Mouse (Mus musculus): ENCODE measurements around the gene Dtx4. TPM values are rescaled to one million over a fixed set of nuclear protein-coding genes. Genes with fewer than 3 reads are reported as not detected.

The Dtx4 gene
- polyA plus RNA-seq, 1 experiment from 2014 or later = 16.9 TPM

DNA sequence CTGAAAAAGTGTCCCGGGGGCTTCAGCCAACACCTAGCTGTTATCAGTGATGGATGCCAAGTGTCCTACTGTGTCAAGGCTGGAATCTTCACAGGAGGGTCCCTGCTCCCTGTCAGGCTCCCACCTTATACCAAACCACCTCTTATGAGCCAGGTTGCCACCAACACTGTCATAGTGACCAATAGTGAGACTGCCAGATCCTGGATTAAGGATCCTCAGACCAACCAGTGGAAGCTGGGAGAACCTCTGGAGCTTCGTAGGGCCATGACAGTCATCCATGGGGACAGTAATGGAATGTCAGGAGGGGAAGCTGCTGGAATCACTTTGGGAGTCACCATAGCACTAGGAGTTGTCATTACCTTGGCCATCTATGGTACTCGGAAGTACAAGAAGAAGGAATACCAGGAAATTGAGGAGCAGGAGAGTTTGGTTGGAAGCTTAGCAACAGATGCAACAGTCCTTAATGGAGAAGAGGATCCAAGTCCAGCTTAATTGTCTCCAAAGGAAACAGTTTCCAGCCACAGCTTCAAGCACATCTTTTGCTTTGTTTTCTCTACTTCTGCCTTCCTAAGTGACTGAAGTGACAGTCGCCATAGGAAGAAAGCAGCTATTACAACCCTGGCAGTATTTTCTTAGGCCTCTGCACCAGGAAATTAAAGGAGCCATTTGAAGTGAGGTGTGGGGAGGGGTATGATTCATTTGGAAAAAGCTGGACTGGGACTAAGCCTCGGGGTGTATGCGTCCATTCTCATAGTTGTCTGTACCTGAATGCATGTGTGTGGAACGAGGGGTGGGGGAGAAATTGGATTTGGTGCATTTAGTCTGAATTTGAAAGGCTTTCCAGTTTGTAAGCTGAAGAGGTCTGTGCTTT is 38.2 kb downstream of the Dtx4 start:
- peaks cover 8% of the 10 kb centered on the region for H3K36me3 ChIP-seq (ENCODE audit: poor library complexity, severe bottlenecking)
- 55% methylated on average over 7 of the region's 7 CpGs for WGBS
- no peak overlapping the region for H3K27ac ChIP-seq
- no peak overlapping the region for H3K4me2 ChIP-seq
- no peak overlapping the region for H3K9ac ChIP-seq
- no peaks in the 10 kb centered on the region for H3K27me3 ChIP-seq
- peak; percentile 44; the same call in 1 of the 2 replicates for ATAC-seq
- no peak overlapping the region for H3K4me3 ChIP-seq
- H3K9me3 ChIP-seq (replicated peaks) = no peaks in the 10 kb centered on the region
- H3K4me1 ChIP-seq = peaks cover 8% of the 10 kb centered on the region; the same call in 1 of the 2 replicates

DNA sequence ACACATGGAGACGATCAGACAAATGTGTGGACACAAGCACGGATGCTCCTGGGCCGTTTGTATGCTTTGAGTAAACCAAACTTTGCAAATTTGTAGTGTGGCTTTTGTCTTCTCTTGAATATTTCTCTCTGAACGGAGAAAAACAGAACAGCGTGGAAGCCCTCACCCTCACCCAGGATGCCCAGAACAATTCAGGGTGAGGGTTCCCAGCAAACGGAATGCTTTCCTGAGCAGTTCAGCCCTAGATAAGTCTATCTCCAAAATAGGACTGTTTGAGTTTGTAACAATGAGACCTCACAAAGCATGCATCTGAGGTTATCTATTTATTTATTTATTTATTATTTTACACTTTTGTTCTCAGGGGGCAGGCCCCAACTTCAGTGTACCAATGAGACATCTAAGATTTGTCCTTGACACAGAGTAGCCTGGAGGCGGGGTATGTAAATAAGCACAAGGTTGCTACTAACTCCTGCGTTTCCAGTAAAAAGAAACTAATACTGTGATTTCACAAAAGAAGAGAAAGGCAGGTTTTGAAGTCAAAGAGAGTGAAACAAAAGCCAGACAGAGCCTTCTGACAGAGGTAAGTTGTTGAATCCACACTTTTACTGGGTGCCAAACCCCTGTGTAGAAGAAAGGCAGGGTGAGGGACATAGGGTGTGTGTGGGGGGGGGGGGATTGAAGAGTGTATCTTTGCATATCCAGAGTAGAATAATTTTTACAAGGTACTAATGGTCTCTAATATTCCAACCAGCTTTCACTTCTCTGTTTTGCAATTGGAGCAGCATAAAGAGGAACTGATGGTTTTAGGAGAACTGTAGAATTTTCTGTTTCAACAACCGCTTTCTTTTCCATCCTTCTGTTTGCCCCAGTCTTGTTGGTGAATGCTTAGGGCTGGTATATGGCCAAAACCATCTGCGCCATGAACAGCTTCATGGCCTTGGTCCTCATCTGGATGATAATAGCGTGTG is 40.7 kb downstream of the Dtx4 start, which contains the start of gene Mpeg1:
TSS of gene Mpeg1 (plus strand) at position 498 of the 968 bp plus-strand sequence.
- Histone ChIP-seq H3K4me1 (peaks cover 8% of the 10 kb centered on the region; the same call in 1 of the 2 replicates), H3K4me3 (no peak within 1 kb of the TSS), H3K27me3 (no peaks in the 10 kb centered on the region), H3K4me2 (no peak within 1 kb of the TSS), H3K9ac (no peak within 1 kb of the TSS), H3K36me3 (ENCODE audit: poor library complexity, severe bottlenecking) (no peaks in the 10 kb centered on the region), H3K27ac (no peak within 1 kb of the TSS), H3K9me3 (replicated peaks) (no peaks in the 10 kb centered on the region)
- no peak for ATAC-seq
- WGBS = 81% methylated on average over 11 of the region's 11 CpGs

DNA sequence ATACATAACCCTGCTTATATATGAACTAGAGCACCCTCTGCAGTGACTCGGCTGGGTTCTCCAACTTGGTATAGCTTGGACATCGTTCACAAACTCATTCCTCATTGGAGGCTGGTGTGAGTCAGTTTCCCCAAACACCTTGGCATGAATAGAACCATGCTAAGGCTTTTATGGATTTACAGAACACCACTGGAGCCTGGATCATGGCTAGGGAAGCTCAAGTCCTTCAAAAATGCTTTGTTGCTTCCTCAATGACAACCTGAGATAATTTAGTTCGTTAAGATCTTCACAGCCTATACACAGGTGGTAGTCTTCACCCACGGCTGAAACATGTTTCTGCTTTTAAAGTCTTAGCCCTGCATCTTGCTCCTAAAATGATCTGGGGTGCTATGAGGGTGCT is 41.7 kb downstream of the Dtx4 start:
- Histone ChIP-seq H3K36me3 (ENCODE audit: poor library complexity, severe bottlenecking) (no peaks in the 10 kb centered on the region), H3K9me3 (replicated peaks) (no peaks in the 10 kb centered on the region), H3K4me3 (no peak overlapping the region), H3K9ac (no peak overlapping the region), H3K27ac (no peak overlapping the region), H3K4me2 (no peak overlapping the region), H3K4me1 (peaks cover 8% of the 10 kb centered on the region; the same call in 1 of the 2 replicates), H3K27me3 (no peaks in the 10 kb centered on the region)
- 89% methylated on average over 4 of the region's 4 CpGs for WGBS
- no peak for ATAC-seq

DNA sequence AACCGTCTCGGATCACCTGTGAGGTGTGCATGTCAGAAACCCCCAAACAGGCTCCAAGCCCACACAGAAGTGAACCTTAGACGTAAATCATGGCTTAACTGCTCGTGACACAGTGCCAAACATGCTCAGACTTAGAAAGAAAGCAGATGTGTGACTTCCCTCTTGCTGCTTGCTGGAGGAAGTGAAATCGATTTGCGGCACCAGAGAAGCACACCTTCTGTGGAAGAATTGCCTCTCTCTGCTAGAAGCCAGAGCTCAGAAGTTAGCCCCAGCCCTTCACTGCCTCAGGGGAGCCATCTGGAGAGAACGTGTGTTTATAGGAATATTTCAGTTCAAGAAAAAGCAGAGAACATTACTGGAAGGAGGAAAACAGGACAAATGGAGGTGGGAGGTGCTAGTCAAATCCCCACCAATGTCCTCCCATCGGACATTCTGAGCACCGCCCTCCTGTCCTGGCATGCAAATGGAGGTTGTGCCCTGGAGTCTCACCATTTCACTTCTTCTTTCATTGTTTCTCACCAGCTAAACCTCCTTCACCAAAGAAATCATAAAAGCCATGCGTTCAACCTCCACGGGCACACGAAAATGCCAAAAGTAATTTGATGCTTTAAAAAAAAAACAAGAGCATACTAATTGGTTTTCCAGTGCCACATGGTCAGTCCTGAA is 43.7 kb downstream of the Dtx4 start:
- H3K4me3 ChIP-seq = no peak overlapping the region
- no peak for ATAC-seq
- no peak overlapping the region for H3K4me2 ChIP-seq
- no peak overlapping the region for H3K9ac ChIP-seq
- no peaks in the 10 kb centered on the region for H3K27me3 ChIP-seq
- no peaks in the 10 kb centered on the region for H3K4me1 ChIP-seq
- WGBS = 85% methylated on average over 12 of the region's 12 CpGs
- H3K9me3 ChIP-seq (replicated peaks) = no peaks in the 10 kb centered on the region
- no peaks in the 10 kb centered on the region for H3K36me3 ChIP-seq (ENCODE audit: poor library complexity, severe bottlenecking)
- no peak overlapping the region for H3K27ac ChIP-seq

- Histone ChIP-seq H3K4me1 (no peaks in the 10 kb centered on the region), H3K9me3 (replicated peaks) (no peaks in the 10 kb centered on the region), H3K36me3 (ENCODE audit: poor library complexity, severe bottlenecking) (no peaks in the 10 kb centered on the region), H3K9ac (no peak overlapping the region), H3K4me3 (no peak overlapping the region), H3K4me2 (no peak overlapping the region), H3K27me3 (no peaks in the 10 kb centered on the region), H3K27ac (no peak overlapping the region)
- WGBS = 84% methylated on average over 3 of the region's 3 CpGs
- ATAC-seq = no peak
Measured at GRCm38 (mm10) chr19:12445014-12445413, 56.2 kb downstream of the Dtx4 start.

GRCm38 (mm10) chr19:12442560-12442959 is 58.7 kb downstream of the Dtx4 start:
- no peaks in the 10 kb centered on the region for H3K27me3 ChIP-seq

GRCm38 (mm10) chr19:12440103-12440725 is 61.0 kb downstream of the Dtx4 start:
- H3K9ac ChIP-seq = no peak overlapping the region
- 72% methylated on average over 5 of the region's 5 CpGs for WGBS
- H3K9me3 ChIP-seq (replicated peaks) = no peaks in the 10 kb centered on the region
- H3K4me3 ChIP-seq = no peak overlapping the region
- no peaks in the 10 kb centered on the region for H3K4me1 ChIP-seq
- no peak overlapping the region for H3K4me2 ChIP-seq
- H3K27ac ChIP-seq = no peak overlapping the region
- ATAC-seq = no peak
- H3K27me3 ChIP-seq = no peaks in the 10 kb centered on the region
- no peaks in the 10 kb centered on the region for H3K36me3 ChIP-seq (ENCODE audit: poor library complexity, severe bottlenecking)

More at GRCm38 (mm10) chr19:12442560-12442959, 58.7 kb downstream of the Dtx4 start:
- Histone ChIP-seq H3K4me2 (no peak overlapping the region), H3K4me3 (no peak overlapping the region), H3K9ac (no peak overlapping the region), H3K9me3 (replicated peaks) (no peaks in the 10 kb centered on the region), H3K36me3 (ENCODE audit: poor library complexity, severe bottlenecking) (no peaks in the 10 kb centered on the region), H3K4me1 (no peaks in the 10 kb centered on the region), H3K27ac (no peak overlapping the region)
- 85% methylated on average over 4 of the region's 4 CpGs for WGBS
- ATAC-seq = no peak

GRCm38 (mm10) chr19:12439581-12439980 is 61.7 kb downstream of the Dtx4 start:
- WGBS = 51% methylated on average over 1 of the region's 1 CpGs
- H3K4me1 ChIP-seq = no peaks in the 10 kb centered on the region

DNA sequence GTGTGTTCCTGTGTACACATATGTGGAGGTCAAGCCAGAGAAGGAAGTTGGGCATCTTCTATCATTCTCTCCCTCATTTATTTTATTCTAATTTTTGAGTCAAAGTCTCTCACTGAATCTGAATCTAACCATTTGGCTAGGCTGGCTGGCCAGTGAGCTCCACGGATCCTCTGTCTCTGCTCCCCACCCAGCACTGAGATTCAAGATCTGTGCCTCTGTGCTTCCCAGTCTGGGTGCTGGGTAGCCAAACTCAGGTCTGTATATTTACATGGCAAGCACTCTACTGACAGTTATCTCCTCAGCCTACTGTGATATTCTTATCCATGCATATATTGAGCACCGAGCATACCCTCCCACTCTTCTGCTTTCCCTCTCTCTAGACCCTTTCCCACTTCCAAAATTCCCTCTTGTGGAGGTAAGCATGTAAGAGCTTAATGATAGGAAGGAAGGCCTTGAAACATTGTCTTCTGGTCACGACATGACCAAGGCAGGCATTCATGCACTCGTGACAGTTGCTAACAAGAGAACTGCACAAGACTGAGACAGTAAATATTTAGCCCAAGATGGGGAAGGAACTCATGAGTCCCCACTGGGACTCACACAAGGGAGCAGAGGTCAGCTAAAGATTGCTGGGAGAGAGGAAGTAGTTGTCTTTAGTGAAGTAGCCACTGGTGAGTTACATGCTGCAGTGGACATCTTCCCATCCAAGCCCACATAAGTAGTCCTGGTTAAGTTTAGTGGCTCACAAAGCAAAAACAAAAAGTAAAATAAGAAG is 65.3 kb downstream of the Dtx4 start:
- no peak overlapping the region for H3K9ac ChIP-seq
- H3K27me3 ChIP-seq = no peaks in the 10 kb centered on the region
- H3K4me1 ChIP-seq = no peaks in the 10 kb centered on the region
- WGBS = 83% methylated on average over 4 of the region's 4 CpGs
- no peaks in the 10 kb centered on the region for H3K36me3 ChIP-seq (ENCODE audit: poor library complexity, severe bottlenecking)
- H3K27ac ChIP-seq = no peak overlapping the region
- H3K4me2 ChIP-seq = no peak overlapping the region
- no peaks in the 10 kb centered on the region for H3K9me3 ChIP-seq (replicated peaks)
- ATAC-seq = no peak
- no peak overlapping the region for H3K4me3 ChIP-seq

More at GRCm38 (mm10) chr19:12439581-12439980, 61.7 kb downstream of the Dtx4 start:
- H3K9ac ChIP-seq = no peak overlapping the region
- H3K36me3 ChIP-seq (ENCODE audit: poor library complexity, severe bottlenecking) = no peaks in the 10 kb centered on the region
- no peak overlapping the region for H3K4me2 ChIP-seq
- H3K27ac ChIP-seq = no peak overlapping the region
- H3K27me3 ChIP-seq = no peaks in the 10 kb centered on the region
- no peaks in the 10 kb centered on the region for H3K9me3 ChIP-seq (replicated peaks)
- H3K4me3 ChIP-seq = no peak overlapping the region
- ATAC-seq = no peak

DNA sequence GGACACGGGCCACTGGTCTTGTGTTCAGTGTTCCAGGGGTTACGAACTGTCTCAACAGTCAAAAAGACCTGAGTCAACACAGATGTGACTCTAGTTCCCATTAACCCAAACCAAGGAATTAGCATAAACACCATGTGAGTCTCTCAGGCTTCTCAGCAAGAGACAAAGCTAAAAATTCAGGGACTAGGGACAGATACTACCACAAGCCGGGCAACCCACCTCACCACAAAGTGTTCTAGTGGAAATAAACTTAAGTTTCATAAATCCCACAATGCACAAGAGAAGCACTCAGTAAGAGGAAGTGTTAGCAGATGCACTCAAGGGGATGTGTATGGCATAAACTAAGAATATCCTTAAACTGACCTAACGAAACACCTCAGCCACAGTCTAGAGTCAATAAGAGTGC is 66.2 kb downstream of the Dtx4 start:
- Histone ChIP-seq H3K27me3 (no peaks in the 10 kb centered on the region), H3K4me2 (no peak overlapping the region), H3K4me1 (no peaks in the 10 kb centered on the region), H3K9me3 (replicated peaks) (no peaks in the 10 kb centered on the region), H3K36me3 (ENCODE audit: poor library complexity, severe bottlenecking) (no peaks in the 10 kb centered on the region), H3K4me3 (no peak overlapping the region), H3K27ac (no peak overlapping the region), H3K9ac (no peak overlapping the region)
- 88% methylated on average over 4 of the region's 4 CpGs for WGBS
- ATAC-seq = no peak

DNA sequence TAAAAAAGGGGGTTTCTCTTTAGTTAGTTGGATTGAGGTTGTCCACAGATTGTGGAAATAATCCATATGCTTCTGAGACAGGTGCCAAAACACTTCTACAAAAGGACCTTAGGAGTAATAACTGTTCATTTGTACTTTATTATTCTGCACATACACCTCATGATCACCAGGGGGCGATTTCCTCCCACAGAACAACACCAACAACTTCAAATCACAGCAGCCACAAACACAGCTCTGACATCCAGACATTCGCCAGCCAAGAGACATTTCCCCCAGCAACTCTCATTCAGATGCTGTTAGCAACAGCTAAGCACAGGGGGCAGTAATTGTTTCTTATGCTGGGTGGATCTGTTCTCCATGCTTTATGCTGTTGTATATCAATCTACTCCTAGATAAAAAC is 68.2 kb downstream of the Dtx4 start:
- Histone ChIP-seq H3K9ac (no peak overlapping the region), H3K4me2 (no peak overlapping the region)
- WGBS = 3% methylated on average over 2 of the region's 2 CpGs

More for the DNA sequence above, 68.2 kb downstream of the Dtx4 start:
- Histone ChIP-seq H3K36me3 (ENCODE audit: poor library complexity, severe bottlenecking) (no peaks in the 10 kb centered on the region), H3K4me1 (no peaks in the 10 kb centered on the region), H3K4me3 (no peak overlapping the region), H3K27me3 (no peaks in the 10 kb centered on the region), H3K27ac (no peak overlapping the region), H3K9me3 (replicated peaks) (no peaks in the 10 kb centered on the region)
- ATAC-seq = peak; percentile 53; the same call in 1 of the 2 replicates

Measured in forebrain, embryonic 13.5 days (tissue).